Mouse (Mus musculus) myocyte (in vitro differentiated cells): Measurements from ENCODE around the gene H2-M5. TPM values are rescaled to one million over a fixed set of nuclear protein-coding genes. Genes with fewer than 3 reads are reported as not detected.

ENCODE experiments used
- H3K27me3 ChIP-seq: one replicate; pipeline ENCODE4 v1.6.1; 2011; ENCODE audit not compliant: control insufficient read depth, insufficient read depth, insufficient read length
- H3K36me3 ChIP-seq: one replicate; pipeline ENCODE4 v1.6.1; 2011; ENCODE audit not compliant: control insufficient read depth, insufficient read depth
- H3K4me2 ChIP-seq: one replicate; pipeline ENCODE4 v1.6.1; 2011; ENCODE audit warnings: low read depth, control low read depth
- H3K4me3 ChIP-seq: one replicate; pipeline ENCODE4 v1.5.1; 2011; ENCODE audit warnings: mild to moderate bottlenecking, control low read depth, moderate library complexity
- H3K79me2 ChIP-seq: one replicate; pipeline ENCODE4 v1.6.1; 2011; ENCODE audit not compliant: control insufficient read depth, insufficient read depth
- H3ac ChIP-seq: one replicate; pipeline ENCODE4 v1.6.1; 2011; ENCODE audit not compliant: control insufficient read depth, insufficient read length
- CEBPB ChIP-seq: IDR thresholded peaks from 2 replicates; pipeline ENCODE4 v1.6.1; 2011; ENCODE audit warnings: mild to moderate bottlenecking, moderate library complexity; ENCODE audit not compliant: poor library complexity, insufficient read depth, severe bottlenecking
- E2F4 ChIP-seq: IDR thresholded peaks from one replicate; pipeline ENCODE4 v1.6.1; 2011; ENCODE audit warnings: mild to moderate bottlenecking, control low read depth, moderate library complexity; ENCODE audit not compliant: insufficient read depth
- MAX ChIP-seq: IDR thresholded peaks from one replicate; pipeline ENCODE4 v1.6.1; 2011; ENCODE audit warnings: low read depth, mild to moderate bottlenecking, control low read depth
- MYOD1 ChIP-seq, 3 experiments: IDR thresholded peaks; one replicate each; pipeline ENCODE4 v1.6.1; 2011; ENCODE audit warnings: control low read depth in 2 of 3, low read depth in 2 of 3, mild to moderate bottlenecking in 2 of 3, moderate library complexity in 1 of 3; ENCODE audit not compliant: insufficient read length in 2 of 3, control insufficient read depth in 1 of 3
- MYOG ChIP-seq, 3 experiments: IDR thresholded peaks; one replicate each; pipeline ENCODE4 v1.6.1; 2011; ENCODE audit warnings: control low read depth in 2 of 3, low read depth in 2 of 3, mild to moderate bottlenecking in 2 of 3; ENCODE audit not compliant: insufficient read length in 2 of 3, control insufficient read depth in 1 of 3, insufficient read depth in 1 of 3
- POLR2A ChIP-seq: IDR thresholded peaks from one replicate; pipeline ENCODE4 v1.6.1; 2011; ENCODE audit warnings: low read depth, mild to moderate bottlenecking, control low read depth, moderate library complexity; ENCODE audit not compliant: insufficient read length
- POLR2AphosphoS2 ChIP-seq: IDR thresholded peaks from one replicate; pipeline ENCODE4 v1.6.1; 2011; ENCODE audit warnings: low read depth, control low read depth; ENCODE audit not compliant: insufficient read length
- REST ChIP-seq: IDR thresholded peaks from one replicate; pipeline ENCODE4 v1.6.1; 2011; ENCODE audit warnings: mild to moderate bottlenecking, control low read depth, moderate library complexity; ENCODE audit not compliant: insufficient read depth, insufficient read length
- SRF ChIP-seq: IDR thresholded peaks from one replicate; pipeline ENCODE4 v1.6.1; 2011; ENCODE audit warnings: low read depth; ENCODE audit not compliant: control insufficient read depth, insufficient read length
- TCF12 ChIP-seq: IDR thresholded peaks from one replicate; pipeline ENCODE4 v1.6.1; 2011; ENCODE audit warnings: mild to moderate bottlenecking, control low read depth; ENCODE audit not compliant: poor library complexity, insufficient read depth, severe bottlenecking
- TCF3 ChIP-seq: IDR thresholded peaks from one replicate; pipeline ENCODE4 v1.6.1; 2011; ENCODE audit warnings: low read depth, control low read depth; ENCODE audit not compliant: insufficient read length
- USF1 ChIP-seq: IDR thresholded peaks from one replicate; pipeline ENCODE4 v1.6.1; 2011; ENCODE audit warnings: low read depth, mild to moderate bottlenecking, control low read depth, moderate library complexity
- polyA plus RNA-seq: library from polyadenylated mRNA; unstranded; fragments of >200 nt; fragmentation: generic; extraction: Trizol; gene quantifications from one replicate; pipeline ENCODE4 v1.2.1, GENCODE M21; 2012; ENCODE audit warnings: missing spikeins

The H2-M5 gene
- polyA plus RNA-seq, 1 experiment: 0.07 TPM

DNA sequence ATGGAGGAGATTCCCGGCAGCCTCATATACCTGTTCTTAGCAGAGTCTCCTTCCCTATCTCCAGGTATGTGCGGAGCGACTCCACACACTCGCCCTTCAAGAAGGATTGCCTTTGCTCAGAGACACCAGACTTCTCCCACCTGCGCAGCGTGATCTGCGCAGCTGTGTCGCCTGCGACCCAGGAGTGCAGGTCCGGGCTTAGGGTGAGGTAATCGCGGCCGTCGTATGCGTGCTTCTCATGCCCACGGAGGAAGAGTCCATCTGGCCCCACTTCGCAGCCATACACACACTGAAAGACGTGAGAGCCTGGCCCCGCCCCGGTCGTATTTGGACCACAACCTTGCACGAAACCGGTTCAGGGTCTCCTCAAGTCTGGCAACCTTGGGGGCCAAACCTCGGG is 862 bp downstream of the H2-M5 start:
- H3K4me3 ChIP-seq: no peak overlapping the region

DNA sequence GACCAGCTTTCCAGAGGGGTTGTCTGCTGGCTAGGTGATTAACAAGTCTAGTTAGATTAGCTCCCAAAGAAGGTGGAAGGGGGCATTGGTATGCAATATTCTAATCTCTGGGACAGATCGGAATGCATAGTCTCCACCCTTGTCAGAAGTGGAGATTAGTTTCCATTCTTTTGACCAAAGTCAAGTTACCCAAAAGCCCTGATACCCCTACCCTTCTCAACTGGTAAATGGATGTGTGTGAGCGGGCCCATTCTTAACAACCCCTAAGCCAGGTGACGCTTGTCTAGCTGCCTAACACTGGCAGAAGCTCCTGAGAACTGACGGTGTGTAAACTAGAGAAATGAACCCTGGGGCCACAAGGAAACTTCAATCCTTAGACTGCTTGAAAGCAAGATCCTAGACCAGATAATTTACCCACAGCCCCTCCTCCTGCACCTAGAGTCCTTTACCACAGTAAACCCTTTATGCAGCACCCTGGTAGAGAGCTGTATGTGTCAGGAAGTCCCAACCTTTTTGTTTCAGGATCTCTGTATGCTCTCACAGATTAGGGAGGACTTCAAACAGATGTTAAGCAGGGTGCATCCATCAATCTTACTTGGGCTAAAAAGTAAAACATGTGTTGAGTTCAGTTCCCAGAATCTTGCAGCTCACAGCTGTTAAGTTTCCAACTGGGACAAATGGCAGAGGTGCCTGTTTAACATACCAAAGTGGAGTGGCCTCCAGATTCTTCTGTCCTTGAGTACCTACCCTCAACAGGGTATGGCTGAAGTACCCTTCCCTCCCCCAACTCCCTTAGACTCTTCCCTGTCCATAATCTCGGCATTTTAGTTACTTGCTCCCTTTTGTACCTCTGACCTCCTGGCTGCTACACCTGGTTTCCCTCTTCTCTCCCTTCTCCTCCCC is 6.8 kb downstream of the H2-M5 start:
- Histone ChIP-seq H3K4me2 (no peak overlapping the region), H3ac (no peak overlapping the region), H3K27me3 (peaks cover 30% of the 10 kb centered on the region), H3K36me3 (no peaks in the 10 kb centered on the region), H3K79me2 (no peaks in the 10 kb centered on the region), H3K4me3 (no peak overlapping the region)
- TF ChIP-seq MYOD1 (IDR thresholded peaks at IDR 0.05; ENCODE audit: control insufficient read depth in 1 of 3, insufficient read length in 2 of 3, low read depth in 2 of 3) (no peak), TCF3 (no peak), POLR2AphosphoS2 (no peak)

More for the DNA sequence above, 862 bp downstream of the H2-M5 start:
- Histone ChIP-seq H3K36me3 (no peaks in the 10 kb centered on the region), H3ac (no peak overlapping the region), H3K4me2 (no peak overlapping the region), H3K79me2 (no peaks in the 10 kb centered on the region), H3K27me3 (peaks cover 33% of the 10 kb centered on the region)
- TF ChIP-seq MAX: no peak
- TF ChIP-seq POLR2A: no peak
- TF ChIP-seq SRF: no peak

DNA sequence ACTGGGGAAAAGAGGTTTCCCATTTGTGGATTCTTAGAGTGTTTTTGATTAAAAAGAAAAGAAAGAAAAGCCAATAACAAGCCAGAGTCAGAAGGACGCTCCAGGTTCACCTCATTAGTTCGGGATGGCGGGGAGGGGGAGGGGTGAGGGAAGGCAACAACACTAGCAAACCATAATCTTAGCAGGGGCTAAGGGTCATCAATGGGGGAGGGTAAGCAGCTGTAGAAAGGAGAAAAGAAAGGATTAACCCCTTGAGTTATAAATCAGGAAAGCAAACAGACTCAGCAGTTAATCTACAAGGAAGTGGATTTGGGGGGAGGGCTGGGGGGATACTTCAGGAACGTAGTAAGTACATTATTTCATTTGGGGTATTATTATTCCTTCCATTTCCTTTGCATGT is 7.5 kb downstream of the H2-M5 start:
- no peak overlapping the region for H3K4me3 ChIP-seq
- H3ac ChIP-seq: no peak overlapping the region
- H3K36me3 ChIP-seq: no peaks in the 10 kb centered on the region
- TF ChIP-seq MYOG (IDR thresholded peaks at IDR 0.05; ENCODE audit: control insufficient read depth in 1 of 3, insufficient read depth in 1 of 3, insufficient read length in 2 of 3, low read depth in 2 of 3): no peak
- no peak for TF ChIP-seq POLR2A
- no peak for TF ChIP-seq TCF12
- TF ChIP-seq MYOD1 (IDR thresholded peaks at IDR 0.05; ENCODE audit: control insufficient read depth in 1 of 3, insufficient read length in 2 of 3, low read depth in 2 of 3): no peak
- TF ChIP-seq REST: no peak
- no peak for TF ChIP-seq E2F4
- TF ChIP-seq SRF: no peak
- TF ChIP-seq CEBPB: no peak
- no peak for TF ChIP-seq MAX
- TF ChIP-seq USF1: no peak
- TF ChIP-seq TCF3: no peak
- TF ChIP-seq POLR2AphosphoS2: no peak
- H3K4me2 ChIP-seq: peak overlapping the region; percentile 3
- no peaks in the 10 kb centered on the region for H3K79me2 ChIP-seq
- H3K27me3 ChIP-seq: peaks cover 25% of the 10 kb centered on the region

DNA sequence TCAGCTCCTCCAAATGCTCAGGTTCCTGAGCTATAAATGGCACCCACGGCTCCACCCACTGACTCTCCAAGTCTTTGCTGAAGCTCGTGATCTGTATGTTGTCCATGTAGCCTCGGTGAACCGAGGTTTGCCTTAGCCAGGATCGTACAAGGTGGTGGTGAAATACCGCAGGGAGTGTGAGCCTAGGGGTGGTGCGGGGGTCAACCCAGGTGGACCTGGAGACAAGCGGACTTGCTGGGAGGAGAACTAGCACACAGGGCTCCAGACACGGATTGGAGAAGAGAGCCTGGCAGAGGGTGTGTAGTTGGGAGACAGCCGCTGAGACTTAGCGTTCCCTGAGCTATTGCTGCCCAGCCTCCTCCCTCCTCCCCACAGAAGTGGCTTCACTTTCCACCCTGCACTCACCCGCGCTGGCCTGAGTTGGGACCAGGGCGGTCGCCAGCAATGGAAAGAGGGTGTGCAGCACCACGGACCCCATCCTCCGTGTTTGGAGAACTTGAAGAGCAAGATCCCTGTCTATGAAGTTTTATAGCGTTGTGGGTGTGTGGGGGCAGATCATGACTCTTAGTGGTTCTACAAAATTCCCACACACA is 8.0 kb downstream of the H2-M5 start, which contains the start of gene 2410137M14Rik:
Gene 2410137M14Rik (minus strand): TSS at position 17 of the 593 bp plus-strand sequence.
- Histone ChIP-seq H3K36me3 (no peaks in the 10 kb centered on the region), H3ac (no peak within 1 kb of the TSS), H3K4me3 (no peak within 1 kb of the TSS), H3K4me2 (peak within 1 kb of the TSS; percentile 3), H3K27me3 (peaks cover 21% of the 10 kb centered on the region), H3K79me2 (no peaks in the 10 kb centered on the region)
- TF ChIP-seq MYOD1 (IDR thresholded peaks at IDR 0.05; ENCODE audit: control insufficient read depth in 1 of 3, insufficient read length in 2 of 3, low read depth in 2 of 3): no peak
- TF ChIP-seq POLR2AphosphoS2: no peak
- TF ChIP-seq E2F4: no peak

DNA sequence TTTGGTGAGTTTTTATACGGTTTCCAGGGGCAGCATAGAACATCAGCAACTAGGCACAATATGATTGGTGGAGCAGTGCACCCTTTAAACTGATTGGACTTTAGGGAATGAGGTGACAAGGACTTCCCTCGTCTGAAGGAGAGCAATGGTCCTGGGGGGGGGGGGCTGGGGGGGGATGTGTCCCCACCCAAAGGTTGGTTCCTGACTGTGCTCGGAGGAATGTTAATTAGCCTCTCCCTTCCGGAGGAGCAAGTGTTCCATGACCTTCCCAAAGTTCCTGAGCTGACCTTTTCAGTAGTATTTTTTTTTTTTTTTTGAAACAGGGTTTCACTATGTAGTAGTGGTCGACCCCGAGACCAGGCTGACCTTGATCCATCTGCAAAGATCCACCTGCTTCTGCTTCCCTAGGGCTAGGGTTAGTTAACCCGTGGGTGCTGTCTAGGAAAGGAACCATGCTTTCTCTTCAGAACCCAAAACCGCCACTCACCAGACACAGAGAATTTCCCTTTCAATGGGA is 16.0 kb downstream of the H2-M5 start:
- TF ChIP-seq REST: no peak
- no peak for TF ChIP-seq TCF3
- TF ChIP-seq E2F4: no peak
- no peak for TF ChIP-seq SRF
- TF ChIP-seq USF1: no peak
- TF ChIP-seq POLR2A: no peak
- no peak for TF ChIP-seq MAX
- no peak for TF ChIP-seq MYOG (IDR thresholded peaks at IDR 0.05; ENCODE audit: control insufficient read depth in 1 of 3, insufficient read depth in 1 of 3, insufficient read length in 2 of 3, low read depth in 2 of 3)
- no peak for TF ChIP-seq TCF12
- no peak for TF ChIP-seq MYOD1 (IDR thresholded peaks at IDR 0.05; ENCODE audit: control insufficient read depth in 1 of 3, insufficient read length in 2 of 3, low read depth in 2 of 3)
- TF ChIP-seq POLR2AphosphoS2: no peak
- no peak for TF ChIP-seq CEBPB
- Histone ChIP-seq H3K4me2 (no peak overlapping the region), H3K27me3 (no peaks in the 10 kb centered on the region)

More for the DNA sequence above, 16.0 kb downstream of the H2-M5 start:
- H3K36me3 ChIP-seq: no peaks in the 10 kb centered on the region
- H3K4me3 ChIP-seq: no peak overlapping the region
- H3ac ChIP-seq: no peak overlapping the region
- no peaks in the 10 kb centered on the region for H3K79me2 ChIP-seq
